Mouse (Mus musculus) thymus, adult 2 months (tissue): ENCODE results near the gene Ntrk3.

Source experiments
- CTCF ChIP-seq: fragments of 200-500 bp; IDR thresholded peaks from 2 replicates; pipeline ENCODE4 v1.5.1; 2012; ENCODE audit warnings: mild to moderate bottlenecking, control low read depth, low read length, moderate library complexity, borderline replicate concordance; ENCODE audit not compliant: control insufficient read depth, poor library complexity, insufficient read depth; ENCODE audit errors: extremely low read depth
- POLR2A ChIP-seq: fragments of 200-500 bp; IDR thresholded peaks from 2 replicates; pipeline ENCODE4 v1.6.1; 2012; ENCODE audit warnings: mild to moderate bottlenecking, low read length, control low read depth, moderate library complexity; ENCODE audit not compliant: control insufficient read depth, poor library complexity, insufficient read depth; ENCODE audit errors: extremely low read depth

GRCm38 (mm10) chr7:78719795-78720460 is 17.9 kb downstream of the Ntrk3 start:
- TF ChIP-seq CTCF (no peak), POLR2A (no peak)
